Mouse (Mus musculus): ENCODE data around the gene Nacc1. TPM values are rescaled to one million over a fixed set of nuclear protein-coding genes. Genes with fewer than 3 reads are reported as not detected.
A peak's percentile ranks its signal among the peaks of the same experiment; 100 is the strongest.

Gene Nacc1
- polyA plus RNA-seq, 1 experiment, result 47.2 TPM

DNA sequence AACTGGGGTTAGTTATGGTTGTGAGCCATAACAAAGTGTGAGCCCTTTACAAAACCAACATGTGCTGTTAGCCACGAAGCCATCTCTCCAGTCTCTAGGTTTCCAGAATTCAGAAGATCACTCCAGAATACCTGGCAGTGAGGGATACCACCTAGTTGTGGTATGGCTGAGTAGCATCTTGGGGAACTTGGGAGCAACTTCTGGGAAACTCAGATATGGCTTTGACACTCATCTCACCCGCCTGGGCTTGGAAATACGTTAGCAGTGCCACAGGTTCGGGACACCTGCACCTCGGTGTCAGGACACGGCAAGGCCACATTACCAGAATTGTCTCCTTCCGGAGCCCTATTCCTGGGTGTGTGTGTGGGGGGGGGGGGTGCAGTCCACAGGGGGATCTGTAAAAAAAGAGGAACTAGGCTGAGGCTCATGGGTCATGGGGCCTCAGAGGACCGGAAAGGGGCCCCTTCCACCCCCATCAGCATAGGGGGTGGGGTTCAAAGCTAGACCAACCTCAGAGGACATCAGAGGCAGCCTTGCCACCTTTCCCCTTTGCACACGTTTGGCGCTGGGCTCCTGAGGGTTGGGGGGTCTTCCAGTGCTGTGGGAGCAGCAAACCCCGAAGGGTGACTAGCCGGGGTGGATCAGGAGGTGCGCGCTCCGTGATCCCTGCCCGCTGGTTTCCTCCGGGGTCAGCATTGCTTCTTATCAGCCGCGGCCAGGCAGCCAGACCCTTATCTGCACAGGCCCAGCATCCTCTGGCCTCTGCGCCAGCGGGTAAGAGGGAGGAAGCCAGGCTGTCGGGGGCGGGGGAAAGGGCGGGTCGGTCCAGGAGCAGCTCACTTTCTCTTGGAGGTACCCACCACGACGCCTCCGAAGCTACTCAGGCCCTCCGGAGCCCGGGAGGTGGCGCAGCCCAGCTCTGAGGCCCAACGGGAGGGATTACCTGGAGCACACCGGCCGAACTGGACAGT, 13.6 kb upstream of the Nacc1 start, which contains the start of gene Lyl1:
Lyl1 (plus strand) TSS at position 517 of the 971 bp plus-strand sequence.
- Histone ChIP-seq H3K4me3 (ENCODE audit: insufficient read depth, low read length) (no peak within 1 kb of the TSS), H3K27ac (ENCODE audit: insufficient read depth, low read length) (no peak within 1 kb of the TSS), H3K4me1 (ENCODE audit: control insufficient read depth, insufficient read depth, low read length) (no peaks in the 10 kb centered on the region)
- TF ChIP-seq POLR2A (IDR thresholded peaks at IDR 0.05; ENCODE audit: low read depth, low read length), result no peak
- no peak for TF ChIP-seq CTCF (IDR thresholded peaks at IDR 0.05; ENCODE audit: borderline replicate concordance, insufficient read depth, low read length)

DNA sequence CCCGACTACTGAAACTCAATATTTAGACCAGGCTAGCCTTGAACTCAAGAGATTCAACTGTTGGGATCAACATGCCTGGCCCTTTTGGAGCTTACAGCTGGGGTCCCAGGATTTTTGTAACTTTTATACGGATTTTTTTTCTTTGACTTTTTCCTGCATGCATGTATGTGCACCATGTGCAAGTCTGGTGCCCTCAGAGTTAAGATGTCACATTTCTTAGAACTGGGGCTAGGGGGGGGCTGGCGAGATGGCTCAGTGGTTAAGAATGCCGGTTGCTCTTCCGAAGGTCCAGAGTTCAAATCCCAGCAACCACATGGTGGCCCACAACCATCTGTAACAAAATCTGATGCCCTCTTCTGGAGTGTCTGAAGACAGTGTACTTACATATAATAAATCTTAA, 12.9 kb upstream of the Nacc1 start:
- TF ChIP-seq CTCF (IDR thresholded peaks at IDR 0.05; ENCODE audit: borderline replicate concordance, insufficient read depth, low read length) (no peak), POLR2A (IDR thresholded peaks at IDR 0.05; ENCODE audit: low read depth, low read length) (no peak)
- H3K27ac ChIP-seq (ENCODE audit: insufficient read depth, low read length), result no peak overlapping the region
- no peak overlapping the region for H3K4me3 ChIP-seq (ENCODE audit: insufficient read depth, low read length)
- no peaks in the 10 kb centered on the region for H3K4me1 ChIP-seq (ENCODE audit: control insufficient read depth, insufficient read depth, low read length)

DNA sequence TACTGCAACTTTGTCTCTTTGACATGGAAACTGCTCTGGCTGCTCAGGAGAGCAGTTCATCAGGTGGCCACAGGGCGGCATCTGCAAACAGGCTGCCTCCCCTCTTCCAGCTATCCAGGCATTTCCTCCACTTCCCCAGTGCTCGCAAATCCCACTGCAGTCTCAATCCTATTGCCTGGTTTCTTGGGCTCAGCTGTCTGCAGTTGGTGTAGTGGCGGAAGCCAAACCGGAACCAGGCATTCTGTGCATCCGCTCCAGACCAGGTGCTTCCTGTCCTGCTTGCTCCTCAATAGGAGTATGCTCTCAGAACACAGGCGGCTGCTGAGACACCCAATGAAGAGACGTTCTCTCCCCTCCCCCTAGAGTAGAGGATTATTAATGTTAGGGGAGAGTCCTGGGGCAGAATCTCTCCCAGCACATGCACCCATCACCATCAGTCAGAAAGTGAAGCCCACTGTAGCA, 12.2 kb upstream of the Nacc1 start:
- TF ChIP-seq CTCF (IDR thresholded peaks at IDR 0.05; ENCODE audit: borderline replicate concordance, insufficient read depth, low read length) (peak; percentile 66; the same call in 1 of the 2 replicates), POLR2A (IDR thresholded peaks at IDR 0.05; ENCODE audit: low read depth, low read length) (no peak)
- H3K27ac ChIP-seq (ENCODE audit: insufficient read depth, low read length), result no peak overlapping the region
- no peak overlapping the region for H3K4me3 ChIP-seq (ENCODE audit: insufficient read depth, low read length)
- H3K4me1 ChIP-seq (ENCODE audit: control insufficient read depth, insufficient read depth, low read length), result no peaks in the 10 kb centered on the region

GRCm38 (mm10) chr8:84698929-84699401, 11.3 kb upstream of the Nacc1 start:
- H3K4me3 ChIP-seq (ENCODE audit: insufficient read depth, low read length), result no peak overlapping the region
- no peak overlapping the region for H3K27ac ChIP-seq (ENCODE audit: insufficient read depth, low read length)
- no peaks in the 10 kb centered on the region for H3K4me1 ChIP-seq (ENCODE audit: control insufficient read depth, insufficient read depth, low read length)
- TF ChIP-seq CTCF (IDR thresholded peaks at IDR 0.05; ENCODE audit: borderline replicate concordance, insufficient read depth, low read length), result no peak
- no peak for TF ChIP-seq POLR2A (IDR thresholded peaks at IDR 0.05; ENCODE audit: low read depth, low read length)

DNA sequence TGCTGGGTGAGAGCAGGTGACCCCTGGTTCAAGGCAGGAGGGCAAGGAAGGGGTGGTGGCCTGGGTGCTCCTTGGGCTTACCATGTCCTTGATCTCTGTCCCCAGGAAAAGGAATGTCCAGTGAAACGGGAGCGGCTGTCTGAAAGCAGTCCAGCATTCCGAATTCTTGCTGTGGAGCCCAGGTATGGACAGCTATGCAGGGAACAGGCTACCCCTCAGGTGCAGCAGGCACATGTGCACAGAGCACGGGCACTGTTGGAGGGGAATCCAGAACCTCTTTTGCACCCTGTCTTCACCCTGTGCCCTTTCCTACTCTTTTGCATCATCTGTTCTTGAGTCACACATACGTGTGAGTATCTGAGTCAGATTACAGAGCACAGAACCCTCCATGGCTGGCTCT, 10.6 kb upstream of the Nacc1 start:
- H3K4me3 ChIP-seq (ENCODE audit: insufficient read depth, low read length), result no peak overlapping the region
- no peak overlapping the region for H3K27ac ChIP-seq (ENCODE audit: insufficient read depth, low read length)
- TF ChIP-seq POLR2A (IDR thresholded peaks at IDR 0.05; ENCODE audit: low read depth, low read length), result no peak
- no peak for TF ChIP-seq CTCF (IDR thresholded peaks at IDR 0.05; ENCODE audit: borderline replicate concordance, insufficient read depth, low read length)
- no peaks in the 10 kb centered on the region for H3K4me1 ChIP-seq (ENCODE audit: control insufficient read depth, insufficient read depth, low read length)

DNA sequence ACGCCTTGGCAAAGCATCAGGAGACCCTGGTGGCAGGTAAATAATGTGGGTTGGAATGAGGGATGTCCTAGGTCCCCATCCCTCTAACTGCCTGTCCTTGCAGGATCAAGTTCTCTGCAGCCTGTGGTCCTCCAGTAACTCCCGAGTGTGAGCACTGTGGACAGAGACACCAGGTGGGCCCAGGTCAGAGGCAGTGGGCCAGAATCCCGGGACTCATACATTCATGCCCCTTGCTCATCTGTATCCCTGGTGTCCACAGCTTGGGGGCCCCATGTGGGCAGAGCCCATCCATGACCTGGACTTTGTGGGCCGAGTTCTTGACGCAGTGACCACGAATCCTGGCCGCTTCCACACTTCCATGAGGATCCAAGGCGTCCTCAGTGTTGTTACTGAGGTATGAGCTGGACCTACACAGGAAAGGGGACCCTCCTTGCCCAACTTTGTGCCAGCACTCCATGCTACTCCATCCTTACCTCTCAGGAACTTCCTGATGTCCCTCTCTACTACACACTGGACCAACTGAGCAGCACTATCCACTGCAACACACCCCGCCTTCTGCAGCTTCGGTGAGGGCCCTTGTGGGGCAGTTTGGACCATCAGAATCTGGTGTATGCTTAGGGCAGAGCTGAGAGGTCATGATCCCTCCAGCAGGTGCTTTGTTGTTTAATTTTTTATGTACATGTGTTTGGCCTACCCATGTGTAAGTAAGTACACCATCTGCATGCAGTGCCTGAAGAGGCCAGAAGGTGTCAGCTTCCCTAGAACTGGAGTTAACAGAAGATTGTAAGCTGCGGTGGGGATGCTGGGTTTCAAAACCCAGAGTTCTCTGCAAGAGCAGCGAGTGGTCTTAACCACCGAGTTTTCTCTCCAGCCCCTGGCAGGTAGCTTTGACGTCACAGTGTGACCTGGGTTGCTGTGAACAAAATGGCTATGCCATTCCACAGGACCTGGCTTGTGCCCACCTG, 9.8 kb upstream of the Nacc1 start:
- Histone ChIP-seq H3K4me1 (ENCODE audit: control insufficient read depth, insufficient read depth, low read length) (no peaks in the 10 kb centered on the region), H3K4me3 (ENCODE audit: insufficient read depth, low read length) (no peak overlapping the region), H3K27ac (ENCODE audit: insufficient read depth, low read length) (no peak overlapping the region)
- TF ChIP-seq CTCF (IDR thresholded peaks at IDR 0.05; ENCODE audit: borderline replicate concordance, insufficient read depth, low read length) (no peak), POLR2A (IDR thresholded peaks at IDR 0.05; ENCODE audit: low read depth, low read length) (no peak)

DNA sequence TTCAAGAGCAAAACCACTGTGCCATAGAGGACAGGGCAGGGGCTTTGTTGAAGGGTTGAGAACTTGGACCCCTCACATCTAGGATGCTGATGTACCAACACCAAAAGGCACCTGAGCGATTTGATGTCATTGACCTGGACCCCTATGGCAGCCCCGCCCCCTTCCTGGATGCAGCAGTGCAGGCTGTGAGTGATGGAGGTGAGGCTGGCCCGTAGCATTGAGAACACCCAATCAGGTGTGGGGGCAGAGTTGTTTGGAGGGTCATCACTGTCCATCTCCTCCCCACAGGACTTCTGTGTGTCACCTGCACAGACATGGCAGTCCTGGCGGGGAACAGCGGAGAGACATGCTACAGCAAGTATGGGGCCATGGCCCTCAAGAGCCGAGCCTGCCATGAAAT, 7.5 kb upstream of the Nacc1 start:
- H3K27ac ChIP-seq (ENCODE audit: insufficient read depth, low read length), result no peak overlapping the region
- H3K4me3 ChIP-seq (ENCODE audit: insufficient read depth, low read length), result no peak overlapping the region
- H3K4me1 ChIP-seq (ENCODE audit: control insufficient read depth, insufficient read depth, low read length), result peaks cover 3% of the 10 kb centered on the region; the same call in 1 of the 2 replicates
- no peak for TF ChIP-seq CTCF (IDR thresholded peaks at IDR 0.05; ENCODE audit: borderline replicate concordance, insufficient read depth, low read length)
- TF ChIP-seq POLR2A (IDR thresholded peaks at IDR 0.05; ENCODE audit: low read depth, low read length), result no peak

- H3K4me3 ChIP-seq (ENCODE audit: insufficient read depth, low read length), result no peak overlapping the region
- peaks cover 3% of the 10 kb centered on the region; the same call in 1 of the 2 replicates for H3K4me1 ChIP-seq (ENCODE audit: control insufficient read depth, insufficient read depth, low read length)
- TF ChIP-seq CTCF (IDR thresholded peaks at IDR 0.05; ENCODE audit: borderline replicate concordance, insufficient read depth, low read length) (no peak), POLR2A (IDR thresholded peaks at IDR 0.05; ENCODE audit: low read depth, low read length) (no peak)
- no peak overlapping the region for H3K27ac ChIP-seq (ENCODE audit: insufficient read depth, low read length)
These were observed 5.7 kb upstream of the Nacc1 start for GRCm38 (mm10) chr8:84693332-84693731.

All from embryonic fibroblast, embryonic 13.5 days (primary cell).